Mouse (Mus musculus) intestine, embryonic 15.5 days (tissue): ENCODE results near the gene Rbmx. TPM values are rescaled to one million over a fixed set of nuclear protein-coding genes. Genes with fewer than 3 reads are reported as not detected.
A peak's percentile ranks its signal among the peaks of the same experiment; 100 is the strongest.

Experiments used
- ATAC-seq: fragments of 200-750 bp; cut with Nextera tagmentation; 2 replicates; pipeline ENCODE4 v1.8.0; 2017; ENCODE audit warnings: moderate TSS enrichment, moderate library complexity
- H3K27ac ChIP-seq: fragments of 300-500 bp; sonication (generic); 2 replicates; pipeline ENCODE4 v1.5.1; 2015; ENCODE audit warnings: mild to moderate bottlenecking, inconsistent platforms
- H3K27me3 ChIP-seq: fragments of 300-500 bp; sonication (generic); replicated peaks from 2 replicates; pipeline ENCODE4 v1.6.1; 2015; ENCODE audit warnings: inconsistent platforms
- H3K36me3 ChIP-seq: fragments of 300-500 bp; sonication (generic); 2 replicates; pipeline ENCODE4 v1.6.1; 2015; ENCODE audit warnings: inconsistent platforms
- H3K4me1 ChIP-seq: fragments of 300-500 bp; sonication (generic); replicated peaks from 2 replicates; pipeline ENCODE4 v1.6.1; 2015; ENCODE audit warnings: inconsistent platforms
- H3K4me2 ChIP-seq: fragments of 300-500 bp; sonication (generic); replicated peaks from 2 replicates; pipeline ENCODE4 v1.6.1; 2015; ENCODE audit warnings: mild to moderate bottlenecking, inconsistent platforms
- H3K4me3 ChIP-seq: fragments of 300-500 bp; sonication (generic); replicated peaks from 2 replicates; pipeline ENCODE4 v1.5.1; 2015; ENCODE audit warnings: inconsistent platforms
- H3K9ac ChIP-seq: fragments of 300-500 bp; sonication (generic); 2 replicates; pipeline ENCODE4 v1.6.1; 2015; ENCODE audit warnings: inconsistent platforms
- H3K9me3 ChIP-seq: fragments of 300-500 bp; sonication (generic); 2 replicates; pipeline ENCODE4 v1.6.1; 2016; ENCODE audit warnings: inconsistent platforms
- WGBS: fragments of 180-500 bp; shearing (Covaris S2); methylation state at CpG from one replicate; pipeline ENCODE4 v1.1.7; 2015; 5-methylcytosine and 5-hydroxymethylcytosine counted together
- polyA plus RNA-seq: library from polyadenylated mRNA; unstranded; fragments of >200 nt; fragmentation: Nextera tagmentation; extraction: Ambion mirVana; gene quantifications from 2 replicates; pipeline ENCODE4 v1.2.1, GENCODE M21; 2015

The Rbmx gene
- polyA plus RNA-seq, 1 experiment from 2014 or later, result 89.6 TPM

DNA sequence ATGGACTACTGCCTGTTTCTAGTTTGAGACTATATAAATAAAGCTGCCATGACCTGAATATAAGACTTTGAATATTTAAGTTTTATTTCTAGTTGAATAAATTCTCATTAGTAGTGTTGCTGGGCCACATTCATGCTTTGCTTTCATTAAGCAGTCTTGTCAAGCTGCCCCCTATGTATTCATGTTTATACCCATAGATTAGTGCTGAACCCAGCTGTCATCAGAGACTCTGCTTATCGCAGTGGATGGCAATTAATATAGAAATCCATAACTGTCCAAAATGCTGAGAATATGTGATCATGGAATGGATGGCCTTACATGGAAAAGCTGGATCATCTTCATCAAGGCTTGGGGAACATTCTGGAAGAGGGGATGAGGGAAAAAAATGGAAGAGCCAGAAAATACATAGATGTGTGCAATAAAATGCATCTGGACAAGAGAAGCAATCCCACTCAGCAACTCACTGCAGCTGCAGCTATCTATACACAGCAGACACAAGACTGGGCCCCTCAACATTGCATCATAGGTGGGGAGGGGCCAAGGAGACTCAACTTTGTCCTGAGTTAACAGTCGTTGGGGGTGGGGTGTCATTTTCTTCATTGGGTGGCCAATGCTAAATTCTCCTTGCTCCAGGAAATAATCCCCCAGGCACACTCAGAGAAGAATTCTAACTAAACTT is 27.8 kb downstream of the Rbmx start:
- H3K4me1 ChIP-seq, result no peaks in the 10 kb centered on the region
- 58% methylated on average over 2 of the region's 2 CpGs for WGBS
- peak; percentile 70 for ATAC-seq
- no peaks in the 10 kb centered on the region for H3K9me3 ChIP-seq
- no peak overlapping the region for H3K4me2 ChIP-seq
- no peaks in the 10 kb centered on the region for H3K27me3 ChIP-seq
- H3K27ac ChIP-seq, result no peak overlapping the region
- H3K36me3 ChIP-seq, result no peaks in the 10 kb centered on the region
- H3K9ac ChIP-seq, result no peak overlapping the region
- no peak overlapping the region for H3K4me3 ChIP-seq

DNA sequence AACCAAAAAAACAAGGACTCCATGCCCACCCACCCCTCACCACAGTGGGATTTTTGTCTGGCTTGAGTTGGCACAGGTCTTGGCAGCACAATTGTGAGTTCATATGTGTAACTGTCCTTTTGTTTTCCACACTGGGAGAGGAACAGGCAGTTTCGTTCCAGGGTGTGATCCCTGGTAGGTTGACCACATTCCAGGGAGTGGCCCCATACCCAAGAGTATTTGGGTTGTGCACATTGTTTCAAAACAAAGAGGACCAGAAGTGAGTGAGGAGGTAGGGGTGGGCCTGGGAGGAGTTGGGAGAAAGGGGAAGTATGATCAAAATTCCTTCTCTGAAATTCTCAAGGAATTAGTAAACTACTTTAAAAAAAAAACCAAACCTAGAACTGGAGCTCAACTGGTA is 33.5 kb downstream of the Rbmx start:
- Histone ChIP-seq H3K9me3 (no peaks in the 10 kb centered on the region), H3K4me1 (no peaks in the 10 kb centered on the region), H3K27me3 (no peaks in the 10 kb centered on the region), H3K36me3 (no peaks in the 10 kb centered on the region), H3K9ac (no peak overlapping the region), H3K27ac (no peak overlapping the region), H3K4me3 (no peak overlapping the region), H3K4me2 (no peak overlapping the region)
- 55% methylated on average over 1 of the region's 1 CpGs for WGBS
- ATAC-seq, result no peak

DNA sequence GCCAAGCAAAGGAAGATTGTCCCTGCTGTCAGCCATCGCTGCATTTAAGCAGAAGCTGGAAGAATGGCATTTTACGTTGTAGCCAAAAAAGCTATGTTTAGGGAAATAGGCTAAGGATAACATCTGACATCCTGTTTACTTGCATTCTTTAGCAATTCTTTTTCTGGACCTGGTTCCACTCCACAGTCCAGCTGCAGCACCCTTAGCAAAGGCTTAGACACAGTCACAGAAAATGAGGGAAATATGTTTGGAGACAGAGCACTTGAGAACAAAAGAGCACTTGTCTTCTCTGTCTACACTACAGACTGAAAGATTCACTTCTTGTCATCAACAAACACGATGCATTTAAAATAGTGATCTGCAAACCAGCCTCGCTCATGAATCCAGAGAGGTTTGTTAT is 53.6 kb downstream of the Rbmx start:
- no peak overlapping the region; the same call in 1 of the 2 replicates for H3K4me2 ChIP-seq
- no peaks in the 10 kb centered on the region for H3K36me3 ChIP-seq
- no peak for ATAC-seq
- WGBS, result 51% methylated on average over 4 of the region's 4 CpGs
- H3K27ac ChIP-seq, result no peak overlapping the region
- H3K27me3 ChIP-seq, result no peaks in the 10 kb centered on the region
- H3K9ac ChIP-seq, result no peak overlapping the region
- H3K4me3 ChIP-seq, result no peak overlapping the region
- no peaks in the 10 kb centered on the region for H3K9me3 ChIP-seq
- H3K4me1 ChIP-seq, result no peaks in the 10 kb centered on the region

DNA sequence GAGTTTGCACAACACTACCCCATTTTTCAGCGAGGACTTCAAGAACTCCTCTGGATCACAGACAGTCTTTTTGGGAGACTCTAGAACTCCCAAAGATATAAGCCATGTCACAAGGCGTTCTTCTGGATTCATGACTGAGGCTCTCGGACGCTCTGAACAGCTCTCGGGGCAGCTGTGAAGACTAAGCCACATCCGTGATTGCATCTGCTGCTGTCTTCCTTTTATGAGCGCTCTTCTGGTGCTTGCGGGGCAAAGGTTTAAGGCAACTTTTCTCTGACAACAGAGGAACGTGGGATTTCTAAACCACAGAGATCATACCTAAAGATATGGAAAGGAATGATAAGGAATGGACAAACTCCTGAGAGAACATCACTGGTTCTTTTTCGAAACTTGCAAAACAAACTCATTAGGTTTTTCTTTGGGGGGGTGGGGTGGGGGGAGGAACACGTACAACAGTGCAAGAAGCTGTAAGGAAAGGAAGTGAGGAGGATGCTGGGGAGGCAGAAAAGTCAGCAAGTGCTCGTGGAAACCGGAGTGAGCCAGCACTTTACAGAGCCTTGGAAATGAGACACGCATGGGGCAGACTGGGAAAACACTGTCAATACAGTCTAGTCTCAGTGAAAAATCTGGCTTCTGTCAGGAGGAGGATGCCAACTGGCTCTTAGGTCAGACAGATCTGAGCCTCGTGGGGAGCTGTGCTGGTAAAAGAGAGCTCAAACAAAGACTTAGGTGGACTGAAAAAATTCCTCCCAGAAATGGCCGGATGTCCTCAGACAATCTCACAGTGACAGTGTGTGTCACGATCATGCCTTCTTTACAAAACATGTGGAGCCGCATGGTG is 54.2 kb downstream of the Rbmx start, which contains the start of gene Arhgef6:
Gene Arhgef6 (minus strand): TSS at position 359 of the 841 bp plus-strand sequence.
- no peak for ATAC-seq
- peak within 1 kb of the TSS; percentile 17; the same call in 1 of the 2 replicates for H3K4me2 ChIP-seq
- WGBS, result 42% methylated on average over 18 of the region's 18 CpGs
- H3K9ac ChIP-seq, result no peak within 1 kb of the TSS
- no peaks in the 10 kb centered on the region for H3K9me3 ChIP-seq
- H3K27me3 ChIP-seq, result no peaks in the 10 kb centered on the region
- no peak within 1 kb of the TSS for H3K27ac ChIP-seq
- H3K4me1 ChIP-seq, result no peaks in the 10 kb centered on the region
- no peak within 1 kb of the TSS for H3K4me3 ChIP-seq
- H3K36me3 ChIP-seq, result no peaks in the 10 kb centered on the region

DNA sequence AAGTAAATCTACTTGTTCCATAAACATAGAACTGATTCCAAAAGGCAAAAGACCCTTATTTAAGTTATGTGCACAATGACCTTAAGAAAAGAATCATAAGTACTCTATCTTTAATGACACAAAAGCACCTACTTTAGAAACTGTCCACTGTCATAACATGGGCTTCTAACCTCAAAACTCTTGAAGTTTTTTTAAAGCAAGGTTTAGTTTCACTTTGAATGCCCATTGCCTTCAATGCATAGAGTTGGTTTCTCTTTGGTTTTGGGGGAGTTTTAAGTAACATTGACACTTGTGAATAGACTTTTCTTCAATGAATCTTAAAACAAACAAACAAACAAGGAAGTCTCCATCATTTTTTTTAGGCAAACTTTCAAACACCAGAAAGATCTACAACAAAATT is 55.3 kb downstream of the Rbmx start:
- Histone ChIP-seq H3K36me3 (no peaks in the 10 kb centered on the region), H3K9ac (no peak overlapping the region), H3K4me3 (no peak overlapping the region), H3K4me1 (no peaks in the 10 kb centered on the region), H3K4me2 (no peak overlapping the region), H3K9me3 (no peaks in the 10 kb centered on the region), H3K27ac (no peak overlapping the region), H3K27me3 (no peaks in the 10 kb centered on the region)
- no peak for ATAC-seq

DNA sequence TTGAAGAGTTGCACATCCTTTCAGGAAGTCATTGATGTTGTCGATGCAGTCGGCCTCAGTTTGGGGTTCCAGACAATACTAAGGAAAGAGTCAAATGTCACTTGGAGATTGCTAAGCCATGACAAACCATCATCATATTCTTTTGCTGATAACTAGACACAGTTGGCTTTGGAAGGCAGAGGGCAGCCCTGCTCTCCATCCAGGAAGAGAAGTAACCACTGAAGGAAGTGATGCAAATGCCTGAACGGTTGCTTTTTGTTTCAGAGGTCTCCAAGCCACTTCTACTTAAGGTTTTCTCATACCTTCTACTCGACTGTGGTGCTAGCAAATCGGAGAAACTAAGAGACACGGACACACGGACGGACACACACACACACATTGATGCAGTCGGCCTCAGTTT is 55.9 kb downstream of the Rbmx start:
- Histone ChIP-seq H3K27me3 (no peaks in the 10 kb centered on the region), H3K4me2 (no peak overlapping the region), H3K36me3 (no peaks in the 10 kb centered on the region), H3K4me1 (no peaks in the 10 kb centered on the region), H3K4me3 (no peak overlapping the region), H3K9ac (no peak overlapping the region), H3K27ac (no peak overlapping the region), H3K9me3 (no peaks in the 10 kb centered on the region)
- no peak for ATAC-seq
- WGBS, result 87% methylated on average over 9 of the region's 9 CpGs

DNA sequence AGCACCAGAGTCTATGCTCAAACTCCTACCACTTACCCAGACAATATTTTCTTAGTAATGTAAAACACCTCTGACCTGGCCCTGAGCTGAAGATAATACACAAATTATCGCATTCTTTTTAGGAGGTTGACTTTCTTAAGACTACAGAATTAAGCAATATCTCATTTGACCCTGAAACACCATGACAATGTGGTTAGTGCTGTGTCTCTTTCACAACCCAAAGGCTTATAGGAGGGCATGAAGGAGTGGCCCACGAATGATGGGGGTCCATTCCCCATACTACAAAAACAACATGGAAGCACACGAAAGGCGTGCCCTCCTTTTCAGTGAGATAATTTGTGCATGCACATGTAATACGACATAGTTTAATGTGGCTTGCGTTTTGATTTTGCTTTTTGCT is 57.5 kb downstream of the Rbmx start:
- Histone ChIP-seq H3K27me3 (no peaks in the 10 kb centered on the region), H3K4me3 (no peak overlapping the region), H3K4me1 (no peaks in the 10 kb centered on the region), H3K9ac (no peak overlapping the region), H3K9me3 (no peaks in the 10 kb centered on the region), H3K27ac (no peak overlapping the region), H3K4me2 (no peak overlapping the region), H3K36me3 (no peaks in the 10 kb centered on the region)
- WGBS, result 87% methylated on average over 6 of the region's 6 CpGs
- ATAC-seq, result no peak

Other genes starting within 250 kb of the Rbmx start
- gene Cd40lg, start 180.9 kb downstream of the Rbmx start, polyA plus RNA-seq, result not detected in 2 replicates
- gene Arhgef6, start 54.3 kb downstream of the Rbmx start, polyA plus RNA-seq, result 3.4 and 4.8 TPM in 2 replicates
- gene Gm364, start 16.1 kb upstream of the Rbmx start, polyA plus RNA-seq, result not detected in 2 replicates
- not detected in 2 replicates for gene Gpr101, start 110.7 kb upstream of the Rbmx start, polyA plus RNA-seq